In genomic region chr2:91444286-91444892, GRCm38 (mm10) we compare ENCODE assay signal across 8 mouse cellular contexts. TPM values are rescaled to one million over a fixed set of nuclear protein-coding genes. Genes with fewer than 3 reads are reported as not detected.
DNase-seq lines count a peak whose midpoint lies in the region; ATAC-seq lines count a peak whose summit lies in the region.

1110051M20Rik (minus strand) TSS chr2:91444704.

- intact Hi-C loops in left cerebral cortex, postnatal 10 days (cut with DNase I), result no loop called here

- peak; percentile 86 for DNase-seq in adrenal gland, adult 2 months
- DNase-seq in embryo, embryonic 11 days, result peak; percentile 94
- peak; percentile 75 for DNase-seq in gastrocnemius, postnatal 25 days
- DNase-seq in left cerebral cortex, postnatal 10 days (ENCODE audit: extremely low spot score in 1 of 2, low spot score in 2 of 2), result peak; percentile 91 to 94
- peak; percentile 95 to 96 for DNase-seq in right cerebral cortex, postnatal 10 days (ENCODE audit: low spot score in 2 of 2)
- DNase-seq in urinary bladder, postnatal 14 days (ENCODE audit: low spot score), result peak; percentile 90

- peak; percentile 99 for ATAC-seq in inflammation-experienced regulatory T-cells, adult 6 months
- ATAC-seq in megakaryocyte progenitor cell, adult 5-6 weeks (replicated peaks; ENCODE audit: poor library complexity), result peak; percentile 100

RNA-seq across cellular contexts. Expression of gene 1110051M20Rik, which starts in this region (rescaled TPM):
- 10 to 100 TPM; 14.7 to 19.2 TPM for total RNA-seq in adrenal gland, adult 2 months (2021)
- 14.9 and 16.0 TPM in 2 replicates for polyA plus RNA-seq in adrenal gland, adult 2 months (2012; rRNA removed)
- total RNA-seq in gastrocnemius, postnatal 25 days (2021), result 10 to 100 TPM; 12.6 to 13.6 TPM
- polyA plus RNA-seq in inflammation-experienced regulatory T-cells, adult 6 months (2017; shearing (Covaris generic)), result 10 to 100 TPM; 21.0 to 50.3 (median 48.7) TPM
- total RNA-seq in left cerebral cortex, postnatal 10 days (2021), result 100 to 1,000 TPM in 1 of 2 experiments, 10 to 100 TPM in 1; 99.7 to 106 TPM
- total RNA-seq in megakaryocyte progenitor cell, adult 5-6 weeks (2015), result 15.2 and 15.3 TPM in 2 replicates
- total RNA-seq in megakaryocyte progenitor cell, adult 5-6 weeks (2017), result 4.8 and 5.8 TPM in 2 replicates

Comparison
In these comparisons a context has a peak if more than half of its experiments do, and no peak if none do; other contexts are left out.
1. Peak in every context shown above with its lines: DNase-seq and ATAC-seq.
2. RNA of gene 1110051M20Rik (total RNA-seq): 99.7 to 106 TPM in left cerebral cortex, postnatal 10 days; 14.7 to 19.2 TPM in adrenal gland, adult 2 months, 4.8 to 15.3 TPM in megakaryocyte progenitor cell, adult 5-6 weeks and 12.6 to 13.6 TPM in gastrocnemius, postnatal 25 days; every median in the first group is over 4 times any median in the second.